Mouse (Mus musculus) hindlimb bud, embryonic 11.5 days (tissue): Measurements from ENCODE around the gene Vmn1r193.
"Not testable (repeated sequence)": the region's sequence is repeated elsewhere in the genome, so short reads cannot be mapped to it uniquely, and the experiment has no call there.

Source experiments
- DNase-seq: peaks from one replicate; pipeline ENCODE4 v3.0.0-alpha.2; 2012; ENCODE audit warnings: low read depth, low spot score; ENCODE audit errors: extremely low spot score

Gene Vmn1r193

GRCm38 (mm10) chr13:22223060-22223459 is at the start of gene Vmn1r193:
Vmn1r193 (minus strand) TSS chr13:22223160.
- DNase-seq = not testable (repeated sequence)

GRCm38 (mm10) chr13:22271721-22272120 is 48.8 kb upstream of the Vmn1r193 start:
- DNase-seq = no peak

GRCm38 (mm10) chr13:22270222-22270621 is 47.3 kb upstream of the Vmn1r193 start, which contains the start of gene Vmn1r195:
Vmn1r195 (plus strand) TSS chr13:22270522.
- DNase-seq = not testable (repeated sequence)

- DNase-seq = no peak
Measured at GRCm38 (mm10) chr13:22243915-22244314, 21.0 kb upstream of the Vmn1r193 start, which contains the start of gene Vmn1r194. Vmn1r194 (plus strand) TSS chr13:22244215.

- not testable (repeated sequence) for DNase-seq
Measured at GRCm38 (mm10) chr13:22192756-22193155, 30.2 kb downstream of the Vmn1r193 start.

- no peak for DNase-seq
Measured at GRCm38 (mm10) chr13:22191041-22191440, 31.9 kb downstream of the Vmn1r193 start, which contains the start of gene Vmn1r192. Vmn1r192 (minus strand) TSS chr13:22191141.

- DNase-seq = no peak
Measured at GRCm38 (mm10) chr13:22190385-22190784, 32.6 kb downstream of the Vmn1r193 start.

- no peak for DNase-seq
Measured at GRCm38 (mm10) chr13:22189313-22189712, 33.6 kb downstream of the Vmn1r193 start.

- DNase-seq = no peak
Measured at GRCm38 (mm10) chr13:22183869-22184268, 39.1 kb downstream of the Vmn1r193 start, which contains the start of gene Vmn1r191. Vmn1r191 (minus strand) TSS chr13:22183969.

- no peak for DNase-seq
Measured at GRCm38 (mm10) chr13:22168416-22168815, 54.5 kb downstream of the Vmn1r193 start.
